9 mouse cellular contexts compared by ENCODE assay signal in genomic region chr2:154655878-154656414, GRCm38 (mm10). TPM values are rescaled to one million over a fixed set of nuclear protein-coding genes. Genes with fewer than 3 reads are reported as not detected.
DNase-seq lines count a peak whose midpoint lies in the region; ATAC-seq and TF ChIP-seq lines count a peak whose summit lies in the region.
"Had no signal": no experiment of that assay in that cellular context is flagged by ENCODE, and none has a peak within 500 bp of the region (broad histone marks: within the 10 kb centered on the region; RNA-seq: fewer than 3 reads in every experiment).

No protein-coding gene starts in this region.

- H3K4me1 ChIP-seq in heart, embryonic 16.5 days (ENCODE audit: control insufficient read depth, insufficient read depth, low read length) = peaks cover 20% of the 10 kb centered on the region
- peaks cover 20% of the 10 kb centered on the region for H3K4me1 ChIP-seq in bone marrow macrophage, adult 2 months (ENCODE audit: control insufficient read depth, insufficient read depth, low read length)
- H3K4me1 ChIP-seq in hindbrain, embryonic 13.5 days (replicated peaks) = peaks cover 28% of the 10 kb centered on the region
- peaks cover 23% of the 10 kb centered on the region for H3K4me1 ChIP-seq in liver, postnatal 0 days (ENCODE audit: insufficient read depth)

- no peak for TF ChIP-seq EP300 in liver, postnatal 0 days (IDR thresholded peaks at IDR 0.05; ENCODE audit: low read depth)

- no peak overlapping the region; the same call in 1 of the 2 replicates for H3K9ac ChIP-seq in heart, embryonic 16.5 days (ENCODE audit: low read length)
- H3K9ac ChIP-seq in hindbrain, embryonic 13.5 days = 0 out of 2 replicates have a peak overlapping the region, but pooled peaks have one; percentile 5
- H3K9ac ChIP-seq in liver, postnatal 0 days (replicated peaks) = no peak overlapping the region

- H3K27me3 ChIP-seq in heart, embryonic 16.5 days (ENCODE audit: control insufficient read depth, insufficient read depth, low read length) = no peaks in the 10 kb centered on the region
- no peaks in the 10 kb centered on the region for H3K27me3 ChIP-seq in hindbrain, embryonic 13.5 days
- H3K27me3 ChIP-seq in liver, postnatal 0 days (ENCODE audit: insufficient read depth, low read length) = no peaks in the 10 kb centered on the region

- TF ChIP-seq POLR2A in bone marrow macrophage, adult 2 months (IDR thresholded peaks at IDR 0.05; ENCODE audit: borderline replicate concordance, low read depth, low read length) = no peak

- no peaks in the 10 kb centered on the region for H3K9me3 ChIP-seq in heart, embryonic 16.5 days (replicated peaks; ENCODE audit: control insufficient read depth, low read length)
- H3K9me3 ChIP-seq in hindbrain, embryonic 13.5 days = no peaks in the 10 kb centered on the region
- H3K9me3 ChIP-seq in liver, postnatal 0 days (ENCODE audit: low read length) = no peaks in the 10 kb centered on the region

- 77% methylated on average over 2 of the region's 2 CpGs for WGBS in heart, embryonic 16.5 days
- 96% methylated on average over 2 of the region's 2 CpGs for WGBS in hindbrain, embryonic 13.5 days
- 43% methylated on average over 2 of the region's 2 CpGs for WGBS in liver, postnatal 0 days (ENCODE audit: insufficient replicate concordance)

- TF ChIP-seq CTCF in bone marrow macrophage, adult 2 months (IDR thresholded peaks at IDR 0.05; ENCODE audit: low read depth, low read length) = no peak
- TF ChIP-seq CTCF in liver, postnatal 0 days (IDR thresholded peaks at IDR 0.05; ENCODE audit: low read depth) = no peak

- no peak overlapping the region; the same call in 1 of the 2 replicates for H3K4me3 ChIP-seq in heart, embryonic 16.5 days (ENCODE audit: low read length)
- H3K4me3 ChIP-seq in bone marrow macrophage, adult 2 months (ENCODE audit: insufficient read depth, low read length) = no peak overlapping the region
- H3K4me3 ChIP-seq in hindbrain, embryonic 13.5 days = peak overlapping the region; percentile 89
- H3K4me3 ChIP-seq in liver, postnatal 0 days (ENCODE audit: low read depth, low read length) = no peak overlapping the region

- 0 out of 2 replicates have a peak overlapping the region, but pooled peaks have one; percentile 6 for H3K27ac ChIP-seq in heart, embryonic 16.5 days (ENCODE audit: low read length)
- H3K27ac ChIP-seq in bone marrow macrophage, adult 2 months (ENCODE audit: insufficient read depth, low read depth, low read length) = peak overlapping the region; percentile 9; the same call in 1 of the 2 replicates
- no peak overlapping the region for H3K27ac ChIP-seq in hindbrain, embryonic 13.5 days
- H3K27ac ChIP-seq in liver, postnatal 0 days (ENCODE audit: low read depth) = peak overlapping the region; percentile 0

- peaks cover 2% of the 10 kb centered on the region; the same call in 1 of the 2 replicates for H3K36me3 ChIP-seq in heart, embryonic 16.5 days (ENCODE audit: control insufficient read depth, insufficient read depth)
- H3K36me3 ChIP-seq in hindbrain, embryonic 13.5 days = peaks cover 4% of the 10 kb centered on the region
- peaks cover 8% of the 10 kb centered on the region for H3K36me3 ChIP-seq in liver, postnatal 0 days (replicated peaks; ENCODE audit: insufficient read depth, low read length)

- ATAC-seq in heart, embryonic 16.5 days (replicated peaks; ENCODE audit: extremely low read depth, insufficient read depth, low FRiP score) = no peak
- ATAC-seq in hindbrain, embryonic 13.5 days (ENCODE audit: low FRiP score) = no peak
- no peak for ATAC-seq in liver, postnatal 0 days
- no peak for ATAC-seq in megakaryocyte-erythroid progenitor cell, adult 5-6 weeks (replicated peaks; ENCODE audit: low FRiP score, low TSS enrichment, poor library complexity, severe bottlenecking)

- intact Hi-C loops in heart, postnatal 25 days (cut with DNase I) = no loop called here

- H3K4me2 ChIP-seq in heart, embryonic 16.5 days (ENCODE audit: low read depth, low read length) = peak overlapping the region; percentile 55
- peak overlapping the region; percentile 44 for H3K4me2 ChIP-seq in hindbrain, embryonic 13.5 days
- peak overlapping the region; percentile 78; the same call in 1 of the 2 replicates for H3K4me2 ChIP-seq in liver, postnatal 0 days (ENCODE audit: low read depth, low read length)

- DNase-seq in heart, postnatal 25 days (ENCODE audit: low spot score) = no peak
- DNase-seq in liver, postnatal 0 days = no peak
- no peak for DNase-seq in right cerebral cortex, adult 2 months (ENCODE audit: low spot score in 2 of 2)
- DNase-seq in thymus, postnatal 25 days = no peak

RNA-seq across cellular contexts. Expression of gene Chmp4b, which starts 4.4 kb away (rescaled TPM):
- 22.5 and 23.0 TPM in 2 replicates for polyA plus RNA-seq in heart, embryonic 16.5 days (2015; fragmentation: Nextera tagmentation; extraction: Ambion mirVana)
- 100 to 1,000 TPM; 112 TPM for total RNA-seq in heart, postnatal 25 days (2021)
- 217 and 221 TPM in 2 replicates for polyA plus RNA-seq in bone marrow macrophage, adult 2 months (2012; ENCODE audit: insufficient read depth, insufficient read length, missing spikeins)
- 29.0 and 30.4 TPM in 2 replicates for polyA plus RNA-seq in hindbrain, embryonic 13.5 days (2015; fragmentation: Nextera tagmentation; extraction: Ambion mirVana)
- polyA plus RNA-seq in liver, postnatal 0 days (2015; fragmentation: Nextera tagmentation; extraction: Ambion mirVana) = 11.9 and 13.1 TPM in 2 replicates
- total RNA-seq in megakaryocyte-erythroid progenitor cell, adult 5-6 weeks (2014; fragmentation: Nextera tagmentation) = 79.5 and 118 TPM in 2 replicates
- total RNA-seq in megakaryocyte-erythroid progenitor cell, adult 5-6 weeks (2017) = 95.1 and 99.0 TPM in 2 replicates

RNA-seq across cellular contexts. Expression of gene 4930519P11Rik, which starts 42.7 kb away (rescaled TPM):
- polyA plus RNA-seq in heart, embryonic 16.5 days (2015; fragmentation: Nextera tagmentation; extraction: Ambion mirVana) = not detected in 2 replicates
- not detected for total RNA-seq in heart, postnatal 25 days (2021)
- not detected in 2 replicates for polyA plus RNA-seq in bone marrow macrophage, adult 2 months (2012; ENCODE audit: insufficient read depth, insufficient read length, missing spikeins)
- polyA plus RNA-seq in hindbrain, embryonic 13.5 days (2015; fragmentation: Nextera tagmentation; extraction: Ambion mirVana) = 0.51 TPM in 1 of 2 replicates, not detected in the other
- polyA plus RNA-seq in liver, postnatal 0 days (2015; fragmentation: Nextera tagmentation; extraction: Ambion mirVana) = 0.40 and 0.45 TPM in 2 replicates
- not detected in 2 replicates for total RNA-seq in megakaryocyte-erythroid progenitor cell, adult 5-6 weeks (2014; fragmentation: Nextera tagmentation)
- not detected in 2 replicates for total RNA-seq in megakaryocyte-erythroid progenitor cell, adult 5-6 weeks (2017)
- total RNA-seq: layer of hippocampus, adult 8-10 months had no signal

RNA-seq across cellular contexts. Expression of gene Zfp341, which starts 42.8 kb away (rescaled TPM):
- polyA plus RNA-seq in heart, embryonic 16.5 days (2015; fragmentation: Nextera tagmentation; extraction: Ambion mirVana) = 0.45 and 0.74 TPM in 2 replicates
- total RNA-seq in heart, postnatal 25 days (2021) = 1 to 10 TPM; 3.0 to 3.1 TPM
- 1.4 and 2.4 TPM in 2 replicates for polyA plus RNA-seq in bone marrow macrophage, adult 2 months (2012; ENCODE audit: insufficient read depth, insufficient read length, missing spikeins)
- polyA plus RNA-seq in hindbrain, embryonic 13.5 days (2015; fragmentation: Nextera tagmentation; extraction: Ambion mirVana) = 1.9 and 2.3 TPM in 2 replicates
- 0.75 and 0.85 TPM in 2 replicates for polyA plus RNA-seq in liver, postnatal 0 days (2015; fragmentation: Nextera tagmentation; extraction: Ambion mirVana)
- total RNA-seq in megakaryocyte-erythroid progenitor cell, adult 5-6 weeks (2014; fragmentation: Nextera tagmentation) = 5.1 and 7.1 TPM in 2 replicates
- total RNA-seq in megakaryocyte-erythroid progenitor cell, adult 5-6 weeks (2017) = 0.30 and 1.1 TPM in 2 replicates

RNA-seq across cellular contexts. Expression of gene Pxmp4, which starts 52.4 kb away (rescaled TPM):
- 28.2 and 29.5 TPM in 2 replicates for polyA plus RNA-seq in heart, embryonic 16.5 days (2015; fragmentation: Nextera tagmentation; extraction: Ambion mirVana)
- total RNA-seq in heart, postnatal 25 days (2021) = 10 to 100 TPM; 23.9 to 26.0 TPM
- 22.6 and 22.8 TPM in 2 replicates for polyA plus RNA-seq in bone marrow macrophage, adult 2 months (2012; ENCODE audit: insufficient read depth, insufficient read length, missing spikeins)
- 14.2 and 16.8 TPM in 2 replicates for polyA plus RNA-seq in hindbrain, embryonic 13.5 days (2015; fragmentation: Nextera tagmentation; extraction: Ambion mirVana)
- polyA plus RNA-seq in liver, postnatal 0 days (2015; fragmentation: Nextera tagmentation; extraction: Ambion mirVana) = 64.2 and 68.5 TPM in 2 replicates
- total RNA-seq in megakaryocyte-erythroid progenitor cell, adult 5-6 weeks (2014; fragmentation: Nextera tagmentation) = 17.3 and 18.1 TPM in 2 replicates
- 9.1 and 12.4 TPM in 2 replicates for total RNA-seq in megakaryocyte-erythroid progenitor cell, adult 5-6 weeks (2017)
